Mouse (Mus musculus) right cerebral cortex, postnatal 14 days (tissue): Measurements from ENCODE around the gene Adad2.
A peak's percentile ranks its signal among the peaks of the same experiment; 100 is the strongest.

Experiments used
- DNase-seq: peaks from one replicate; pipeline ENCODE4 v3.0.0; 2022

Adad2 gene

GRCm38 (mm10) chr8:119644429-119644960 lies 31.9 kb downstream of the Adad2 start:
- no peak for DNase-seq

DNA sequence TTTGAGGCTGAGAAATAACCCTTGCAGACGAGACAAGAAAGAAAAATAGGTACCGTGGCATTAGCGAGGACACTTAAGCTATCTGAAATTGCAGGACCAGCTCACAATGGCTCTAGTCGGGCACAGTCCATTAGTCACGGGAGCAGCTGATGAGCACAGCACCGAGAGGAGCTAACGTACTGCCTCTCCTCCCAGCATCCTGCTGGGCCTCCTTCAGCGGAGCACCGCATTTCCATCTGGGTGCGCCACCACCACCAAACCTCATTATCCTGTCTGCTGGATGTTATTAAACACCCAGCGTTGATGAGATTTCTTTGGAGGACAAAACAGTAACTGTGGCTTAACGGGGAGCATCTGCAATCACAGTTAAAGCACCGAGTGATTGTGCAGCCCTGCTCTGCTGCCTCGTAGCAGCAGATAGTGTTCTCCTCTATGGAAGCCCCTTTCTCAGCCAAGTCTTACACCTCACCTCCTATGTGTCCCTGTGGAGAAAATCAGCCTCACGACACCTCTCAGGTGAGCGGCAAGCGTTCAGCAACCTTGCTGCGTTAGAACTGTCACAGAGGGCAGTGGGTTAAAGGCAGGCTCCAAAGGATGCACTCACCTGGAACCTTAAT lies 32.5 kb downstream of the Adad2 start:
- no peak for DNase-seq

- DNase-seq: no peak
Measured at GRCm38 (mm10) chr8:119646197-119646596, 33.6 kb downstream of the Adad2 start.

DNA sequence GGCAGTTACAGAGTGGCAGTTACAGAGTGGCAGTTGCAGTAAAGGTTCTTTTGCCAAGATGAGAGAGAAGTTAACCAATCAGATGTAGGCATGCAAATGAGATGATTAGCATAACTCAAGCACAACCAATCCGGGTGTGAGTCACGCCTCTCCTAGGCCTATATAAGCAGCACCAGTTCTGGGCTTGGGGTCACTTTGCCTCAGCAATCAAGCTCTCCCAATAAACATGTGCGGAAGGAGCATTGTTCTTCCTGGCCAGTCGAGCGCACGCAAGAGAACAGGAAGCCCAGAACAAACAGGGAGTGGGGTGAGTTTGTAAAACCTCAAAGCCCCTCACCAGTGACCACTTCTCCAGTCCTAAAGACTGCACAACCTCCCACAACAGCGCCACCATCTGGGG lies 34.3 kb downstream of the Adad2 start:
- no peak for DNase-seq

DNA sequence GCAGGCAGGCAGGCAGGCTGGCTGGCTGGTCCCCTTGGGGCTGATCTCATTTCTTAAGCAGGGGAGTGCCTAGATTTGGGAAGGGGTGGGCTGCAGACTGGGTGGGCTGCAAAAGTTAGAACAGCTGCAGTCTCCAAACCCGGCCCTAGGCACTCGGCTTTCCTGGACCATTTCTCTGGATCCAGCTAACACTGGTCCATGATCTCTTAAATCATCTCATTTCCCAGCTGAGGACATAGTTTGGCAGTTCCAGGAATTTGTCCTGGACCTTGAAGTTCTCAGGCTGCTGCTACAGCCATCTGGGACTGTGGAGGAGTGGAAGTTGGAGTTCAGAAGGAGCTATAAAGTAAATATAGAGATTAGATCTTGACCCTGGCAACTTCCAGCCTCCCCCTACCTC lies 38.8 kb downstream of the Adad2 start:
- no peak for DNase-seq

- DNase-seq: peak; percentile 18
Measured at GRCm38 (mm10) chr8:119656709-119657464, 44.3 kb downstream of the Adad2 start.

GRCm38 (mm10) chr8:119661081-119661480 lies 48.5 kb downstream of the Adad2 start:
- DNase-seq: no peak

- DNase-seq: no peak
Measured at GRCm38 (mm10) chr8:119661892-119662291, 49.3 kb downstream of the Adad2 start.

DNA sequence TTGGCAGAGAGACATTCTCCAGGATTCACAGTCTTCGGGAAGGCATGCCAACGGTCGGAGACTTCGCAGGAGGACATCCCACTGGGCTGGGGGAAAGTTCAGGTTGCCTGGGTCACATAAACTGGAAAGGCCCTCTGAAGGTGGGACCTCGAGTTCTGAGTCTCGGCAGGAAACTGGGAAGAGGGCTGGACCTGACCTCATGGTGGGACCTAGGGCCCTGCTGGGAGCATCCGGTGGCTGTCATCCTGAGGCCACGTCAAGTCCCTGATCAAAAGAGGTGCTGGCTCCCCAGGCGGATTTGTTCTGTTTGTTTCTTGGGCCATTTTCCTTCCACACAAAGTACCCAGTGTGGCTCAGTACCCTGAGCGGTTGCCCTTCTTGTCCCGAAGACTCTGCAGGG lies 50.9 kb downstream of the Adad2 start:
- DNase-seq: no peak

- no peak for DNase-seq
Measured at GRCm38 (mm10) chr8:119665270-119665669, 52.7 kb downstream of the Adad2 start.
